Mouse (Mus musculus) embryonic stem cell, embryonic (primary cell): ENCODE measurements around the gene Celf2.

Source experiments
- CTCF ChIA-PET, 4 experiments: fragments of 300-600 bp in 2 of 4; fragments of 350-600 bp in 2 of 4; sonication (Branson Sonifier 250); formaldehyde crosslinking; loops; one replicate each; lab custom pipeline; 2022; ENCODE audit warnings: inconsistent platforms in 2 of 4; lab: Charles Lee
- POLR2A ChIA-PET, 4 experiments: fragments of 300-600 bp in 2 of 4; fragments of 350-600 bp in 2 of 4; sonication (Branson Sonifier 250); formaldehyde crosslinking; loops; one replicate each; lab custom pipeline; 2022; ENCODE audit warnings: antibody characterized with exemption in 4 of 4, inconsistent platforms in 1 of 4; lab: Charles Lee

Celf2 gene

GRCm38 (mm10) chr2:6642222-6642850 is 867.0 kb downstream of the Celf2 start:
- CTCF ChIA-PET, result no interaction called here
- POLR2A ChIA-PET, result interaction anchor here in 1 of 4 experiments (0.7 kb wide), 1 partner anchor 27 kb away, joined by 5 read pairs; no protein-coding TSS in a partner anchor

GRCm38 (mm10) chr2:6639370-6639769 is 870.0 kb downstream of the Celf2 start:
- ChIA-PET CTCF (no interaction called here), POLR2A (no interaction called here)

GRCm38 (mm10) chr2:6637147-6637546 is 872.2 kb downstream of the Celf2 start:
- ChIA-PET POLR2A (no interaction called here), CTCF (no interaction called here)

DNA sequence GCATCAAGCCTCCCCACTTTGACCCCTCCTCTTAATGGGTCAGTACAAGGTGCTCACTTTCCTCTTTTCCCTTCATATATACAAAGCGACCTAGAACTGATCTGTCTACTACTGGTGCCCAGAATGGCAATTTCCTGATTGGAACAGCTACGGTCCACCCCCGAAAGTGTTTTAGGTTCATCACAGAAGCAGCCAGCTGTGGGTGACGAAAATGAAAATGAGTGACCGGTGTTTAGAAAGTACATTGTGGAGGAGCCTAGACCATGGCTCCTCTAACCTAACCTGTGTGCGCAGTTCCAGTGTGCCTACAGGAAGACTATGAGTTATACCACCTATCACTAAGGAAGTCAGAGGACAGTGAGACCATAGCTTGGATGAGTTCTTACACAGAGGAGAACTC is 874.5 kb downstream of the Celf2 start:
- POLR2A ChIA-PET, result interaction anchor here in 1 of 4 experiments (0.6 kb wide), 1 partner anchor 311 kb away, joined by 4 read pairs; no protein-coding TSS in a partner anchor
- CTCF ChIA-PET, result no interaction called here

- ChIA-PET CTCF (interaction anchor here in 1 of 4 experiments (0.7 kb wide), 1 partner anchor 10 kb away, joined by 6 read pairs; no protein-coding TSS in a partner anchor), POLR2A (interaction anchor here in 1 of 4 experiments (0.7 kb wide), 1 partner anchor 308 kb away, joined by 3 read pairs; no protein-coding TSS in a partner anchor)
These were observed 876.2 kb downstream of the Celf2 start for GRCm38 (mm10) chr2:6633115-6633514.

DNA sequence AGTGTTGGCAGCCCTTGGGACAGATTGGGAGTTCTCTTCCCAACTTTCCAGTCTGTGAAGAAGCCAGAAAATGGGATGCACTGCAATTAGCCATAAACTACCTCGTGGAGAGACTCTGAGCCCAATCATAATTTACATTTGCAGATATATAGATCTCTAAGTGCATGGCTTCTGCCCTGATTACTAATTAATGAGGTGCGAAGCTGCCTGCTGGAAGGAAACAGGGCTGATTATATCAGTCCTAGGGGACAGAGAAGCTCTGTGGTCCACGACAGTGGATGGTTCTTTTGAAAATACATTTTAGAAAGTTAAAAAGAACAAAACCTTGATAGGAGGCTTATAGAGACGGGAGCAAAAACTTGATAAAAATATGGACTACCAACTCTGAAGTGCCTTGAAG is 885.6 kb downstream of the Celf2 start:
- ChIA-PET POLR2A (no interaction called here), CTCF (no interaction called here)

DNA sequence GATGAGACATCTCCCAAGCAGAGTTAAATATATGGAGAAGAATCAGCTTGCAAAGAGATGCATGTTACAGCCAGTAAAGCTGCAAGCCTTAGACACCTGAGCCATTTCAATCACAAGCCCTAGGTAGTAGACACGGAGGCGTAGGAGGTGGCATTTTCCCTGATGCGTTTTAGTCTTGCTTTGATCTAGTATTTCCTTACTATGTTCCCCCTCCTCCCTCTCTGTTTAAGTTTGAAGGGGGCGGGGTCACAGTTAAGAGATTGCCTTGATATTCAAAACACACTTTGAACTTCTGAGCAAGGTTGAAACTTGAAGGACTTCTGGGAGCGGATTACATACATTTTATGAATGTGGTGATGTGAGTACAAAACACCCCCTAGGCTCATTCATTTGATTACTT is 887.3 kb downstream of the Celf2 start:
- CTCF ChIA-PET, result no interaction called here

DNA sequence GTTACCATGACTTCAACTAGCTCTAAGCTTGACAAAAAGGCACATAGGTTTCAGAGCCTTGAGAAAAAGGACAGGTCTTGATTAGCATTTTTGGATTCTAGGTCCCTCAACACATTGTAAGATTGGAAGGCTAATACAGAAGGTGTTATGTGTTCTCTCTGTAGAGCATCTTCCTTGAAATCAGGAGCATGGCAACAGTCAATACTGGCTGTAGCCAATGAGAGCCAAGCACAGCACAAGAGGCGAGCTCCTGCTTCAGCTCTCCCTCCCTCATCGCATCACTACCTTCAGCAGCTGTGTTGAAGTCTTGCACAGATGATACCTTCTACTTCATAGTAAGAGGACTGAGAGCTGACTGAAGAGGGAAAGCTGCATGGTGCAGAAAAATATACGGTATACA is 890.5 kb downstream of the Celf2 start:
- POLR2A ChIA-PET, result no interaction called here
- CTCF ChIA-PET, result no interaction called here

More for the DNA sequence above, 887.3 kb downstream of the Celf2 start:
- POLR2A ChIA-PET, result no interaction called here

GRCm38 (mm10) chr2:6618450-6618849 is 890.9 kb downstream of the Celf2 start:
- ChIA-PET CTCF (no interaction called here), POLR2A (no interaction called here)

GRCm38 (mm10) chr2:6604347-6604746 is 905.0 kb downstream of the Celf2 start:
- ChIA-PET CTCF (interaction anchor here in 3 of 4 experiments (1.1 to 1.4 kb wide), 3 partner anchors 9 to 141 kb away, joined by 3 read pairs; no protein-coding TSS in a partner anchor), POLR2A (interaction anchor here in 2 of 4 experiments (0.5 to 0.6 kb wide), 2 partner anchors 332 to 510 kb away, joined by 3 to 4 read pairs; no protein-coding TSS in a partner anchor)

DNA sequence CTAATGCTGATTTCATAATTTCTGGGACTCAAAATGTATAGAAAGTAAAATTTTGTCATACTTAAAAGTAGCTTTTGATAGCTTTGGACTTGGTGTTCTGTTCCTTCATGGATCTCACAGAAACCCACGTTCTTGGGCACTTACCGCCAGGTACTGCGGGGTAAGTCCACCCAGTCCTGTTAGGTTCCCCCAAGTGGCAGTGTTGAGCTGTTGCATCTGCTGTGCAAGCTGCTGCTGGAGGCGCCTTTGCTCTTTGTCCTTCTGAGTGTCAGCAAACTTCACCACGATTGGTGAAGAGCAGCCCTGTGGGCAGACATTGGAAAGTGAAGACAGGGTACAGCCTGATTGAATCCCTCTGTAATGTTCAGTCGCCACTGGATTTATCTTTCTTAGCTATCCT is 905.5 kb downstream of the Celf2 start:
- CTCF ChIA-PET, result interaction anchor here in 3 of 4 experiments (1.1 to 1.4 kb wide), 3 partner anchors 9 to 141 kb away, joined by 3 read pairs; no protein-coding TSS in a partner anchor
- POLR2A ChIA-PET, result interaction anchor here in 1 of 4 experiments (0.6 kb wide), 1 partner anchor 510 kb away, joined by 3 read pairs; no protein-coding TSS in a partner anchor

- CTCF ChIA-PET, result no interaction called here
- POLR2A ChIA-PET, result no interaction called here
These were observed 907.2 kb downstream of the Celf2 start for GRCm38 (mm10) chr2:6602163-6602562.

DNA sequence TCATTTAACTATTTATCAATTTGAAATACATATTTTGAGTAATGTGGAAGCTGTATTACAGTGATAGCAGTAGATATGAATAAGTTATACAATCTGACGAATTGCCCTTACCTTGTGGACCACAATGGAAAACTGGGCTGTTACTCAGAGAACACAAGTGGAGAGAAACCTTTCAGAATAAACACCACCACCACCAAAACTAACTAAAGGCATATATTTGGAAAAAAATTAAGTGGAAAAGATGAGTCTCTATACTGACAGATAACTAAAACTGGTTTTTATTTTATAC is 910.5 kb downstream of the Celf2 start:
- CTCF ChIA-PET, result no interaction called here
- POLR2A ChIA-PET, result no interaction called here

- POLR2A ChIA-PET, result no interaction called here
- CTCF ChIA-PET, result interaction anchor here in 1 of 4 experiments (0.7 kb wide), 1 partner anchor 223 kb away, joined by 3 read pairs; no protein-coding TSS in a partner anchor
These were observed 911.1 kb downstream of the Celf2 start for GRCm38 (mm10) chr2:6598124-6598878.

GRCm38 (mm10) chr2:6594736-6595135 is 914.6 kb downstream of the Celf2 start:
- ChIA-PET POLR2A (no interaction called here), CTCF (interaction anchor here in 1 of 4 experiments (1.3 kb wide), 1 partner anchor 10 kb away, joined by 3 read pairs; no protein-coding TSS in a partner anchor)

DNA sequence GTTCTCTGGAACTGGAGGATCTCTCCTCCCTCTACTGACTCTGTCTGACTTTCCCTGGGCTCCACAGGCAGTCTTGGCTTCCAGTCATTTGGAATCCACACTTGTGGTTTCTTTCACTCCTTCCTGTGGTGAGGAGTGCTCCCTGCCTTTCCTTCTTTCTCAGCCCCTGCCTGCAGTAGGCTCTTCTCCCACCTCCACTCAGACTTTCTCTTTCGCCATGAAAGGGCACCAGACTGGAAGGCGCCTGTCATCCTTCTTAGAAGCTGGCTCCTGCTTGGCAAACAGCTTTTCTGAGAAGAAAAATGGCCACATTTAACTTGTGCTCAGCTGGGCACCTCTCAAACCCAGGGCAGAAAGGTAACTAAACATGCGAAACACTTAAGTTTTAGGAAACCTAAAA is 915.2 kb downstream of the Celf2 start:
- CTCF ChIA-PET, result interaction anchor here in 1 of 4 experiments (1.3 kb wide), 1 partner anchor 10 kb away, joined by 3 read pairs; no protein-coding TSS in a partner anchor
- POLR2A ChIA-PET, result no interaction called here

DNA sequence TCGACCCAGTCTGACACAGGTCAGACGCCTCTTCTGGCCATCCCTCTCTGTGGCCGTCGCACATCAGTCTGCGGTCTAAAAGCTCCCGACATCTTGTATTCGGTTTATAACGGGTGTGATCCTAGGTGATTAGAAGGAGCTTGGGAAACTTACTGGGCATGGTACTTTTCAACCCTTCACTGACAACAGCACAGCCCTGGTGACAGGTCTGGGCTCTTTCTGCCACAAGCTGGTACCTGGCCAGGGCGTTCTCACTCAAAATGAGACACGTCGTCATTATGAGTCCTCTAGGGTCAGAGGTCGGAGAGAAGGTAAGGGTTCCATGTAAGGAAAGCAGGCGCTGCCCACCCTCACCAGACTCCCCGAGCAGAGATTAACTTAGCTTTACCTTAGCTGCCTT is 915.6 kb downstream of the Celf2 start:
- ChIA-PET CTCF (no interaction called here), POLR2A (no interaction called here)

- ChIA-PET POLR2A (interaction anchor here in 1 of 4 experiments (0.6 kb wide), 1 partner anchor 663 kb away, joined by 3 read pairs; no protein-coding TSS in a partner anchor), CTCF (interaction anchor here in 1 of 4 experiments (0.7 kb wide), 1 partner anchor 1725 kb away, joined by 9 read pairs; no protein-coding TSS in a partner anchor)
These were observed 923.2 kb downstream of the Celf2 start for GRCm38 (mm10) chr2:6586122-6586681.

GRCm38 (mm10) chr2:6585069-6585754 is 924.2 kb downstream of the Celf2 start:
- POLR2A ChIA-PET, result no interaction called here
- CTCF ChIA-PET, result no interaction called here
